Mouse (Mus musculus): ENCODE measurements around the gene Tmem51. TPM values are rescaled to one million over a fixed set of nuclear protein-coding genes. Genes with fewer than 3 reads are reported as not detected.

The Tmem51 gene
- polyA plus RNA-seq, 1 experiment = not detected

GRCm38 (mm10) chr4:142010441-142010840 lies 73.7 kb downstream of the Tmem51 start:
- no peak overlapping the region for H3K4me2 ChIP-seq (ENCODE audit: low read depth)
- H3K36me3 ChIP-seq (ENCODE audit: control insufficient read depth, insufficient read depth) = no peaks in the 10 kb centered on the region
- no peak overlapping the region for H3ac ChIP-seq (ENCODE audit: control insufficient read depth, insufficient read length)

GRCm38 (mm10) chr4:142008206-142008605 lies 75.9 kb downstream of the Tmem51 start:
- Histone ChIP-seq H3K36me3 (ENCODE audit: control insufficient read depth, insufficient read depth) (no peaks in the 10 kb centered on the region), H3K79me2 (ENCODE audit: control insufficient read depth, insufficient read depth) (no peaks in the 10 kb centered on the region), H3K4me2 (ENCODE audit: low read depth) (no peak overlapping the region), H3ac (ENCODE audit: control insufficient read depth, insufficient read length) (no peak overlapping the region), H3K27me3 (ENCODE audit: control insufficient read depth, insufficient read depth, insufficient read length) (peaks cover 1% of the 10 kb centered on the region), H3K4me3 (no peak overlapping the region)
- TF ChIP-seq POLR2A (IDR thresholded peaks at IDR 0.05; ENCODE audit: insufficient read length, low read depth) (no peak), SRF (IDR thresholded peaks at IDR 0.05; ENCODE audit: control insufficient read depth, insufficient read length, low read depth) (no peak), POLR2AphosphoS2 (IDR thresholded peaks at IDR 0.05; ENCODE audit: insufficient read length, low read depth) (no peak), TCF3 (IDR thresholded peaks at IDR 0.05; ENCODE audit: insufficient read length, low read depth) (no peak), CEBPB (IDR thresholded peaks at IDR 0.05; ENCODE audit: insufficient read depth, poor library complexity, severe bottlenecking) (no peak), TCF12 (IDR thresholded peaks at IDR 0.05; ENCODE audit: insufficient read depth, poor library complexity, severe bottlenecking) (no peak), USF1 (IDR thresholded peaks at IDR 0.05; ENCODE audit: low read depth) (no peak), MYOG (IDR thresholded peaks at IDR 0.05; ENCODE audit: control insufficient read depth in 1 of 3, insufficient read depth in 1 of 3, insufficient read length in 2 of 3, low read depth in 2 of 3) (no peak)

More at GRCm38 (mm10) chr4:142010441-142010840, 73.7 kb downstream of the Tmem51 start:
- Histone ChIP-seq H3K79me2 (ENCODE audit: control insufficient read depth, insufficient read depth) (no peaks in the 10 kb centered on the region), H3K27me3 (ENCODE audit: control insufficient read depth, insufficient read depth, insufficient read length) (peaks cover 7% of the 10 kb centered on the region), H3K4me3 (no peak overlapping the region)
- TF ChIP-seq MAX (IDR thresholded peaks at IDR 0.05; ENCODE audit: low read depth) = no peak
- no peak for TF ChIP-seq USF1 (IDR thresholded peaks at IDR 0.05; ENCODE audit: low read depth)
- TF ChIP-seq E2F4 (IDR thresholded peaks at IDR 0.05; ENCODE audit: insufficient read depth) = no peak
- no peak for TF ChIP-seq CEBPB (IDR thresholded peaks at IDR 0.05; ENCODE audit: insufficient read depth, poor library complexity, severe bottlenecking)
- no peak for TF ChIP-seq POLR2A (IDR thresholded peaks at IDR 0.05; ENCODE audit: insufficient read length, low read depth)
- no peak for TF ChIP-seq MYOD1 (IDR thresholded peaks at IDR 0.05; ENCODE audit: control insufficient read depth in 1 of 3, insufficient read length in 2 of 3, low read depth in 2 of 3)
- TF ChIP-seq TCF3 (IDR thresholded peaks at IDR 0.05; ENCODE audit: insufficient read length, low read depth) = no peak
- no peak for TF ChIP-seq SRF (IDR thresholded peaks at IDR 0.05; ENCODE audit: control insufficient read depth, insufficient read length, low read depth)
- no peak for TF ChIP-seq TCF12 (IDR thresholded peaks at IDR 0.05; ENCODE audit: insufficient read depth, poor library complexity, severe bottlenecking)
- TF ChIP-seq POLR2AphosphoS2 (IDR thresholded peaks at IDR 0.05; ENCODE audit: insufficient read length, low read depth) = no peak
- no peak for TF ChIP-seq MYOG (IDR thresholded peaks at IDR 0.05; ENCODE audit: control insufficient read depth in 1 of 3, insufficient read depth in 1 of 3, insufficient read length in 2 of 3, low read depth in 2 of 3)
- no peak for TF ChIP-seq REST (IDR thresholded peaks at IDR 0.05; ENCODE audit: insufficient read depth, insufficient read length)

GRCm38 (mm10) chr4:142000581-142000980 lies 83.5 kb downstream of the Tmem51 start:
- Histone ChIP-seq H3K27me3 (ENCODE audit: control insufficient read depth, insufficient read depth, insufficient read length) (peaks cover 4% of the 10 kb centered on the region), H3K4me2 (ENCODE audit: low read depth) (no peak overlapping the region), H3K36me3 (ENCODE audit: control insufficient read depth, insufficient read depth) (no peaks in the 10 kb centered on the region), H3K4me3 (no peak overlapping the region), H3ac (ENCODE audit: control insufficient read depth, insufficient read length) (no peak overlapping the region), H3K79me2 (ENCODE audit: control insufficient read depth, insufficient read depth) (no peaks in the 10 kb centered on the region)
- no peak for TF ChIP-seq POLR2AphosphoS2 (IDR thresholded peaks at IDR 0.05; ENCODE audit: insufficient read length, low read depth)
- no peak for TF ChIP-seq CEBPB (IDR thresholded peaks at IDR 0.05; ENCODE audit: insufficient read depth, poor library complexity, severe bottlenecking)
- TF ChIP-seq MAX (IDR thresholded peaks at IDR 0.05; ENCODE audit: low read depth) = no peak
- TF ChIP-seq SRF (IDR thresholded peaks at IDR 0.05; ENCODE audit: control insufficient read depth, insufficient read length, low read depth) = no peak
- TF ChIP-seq REST (IDR thresholded peaks at IDR 0.05; ENCODE audit: insufficient read depth, insufficient read length) = no peak
- no peak for TF ChIP-seq MYOG (IDR thresholded peaks at IDR 0.05; ENCODE audit: control insufficient read depth in 1 of 3, insufficient read depth in 1 of 3, insufficient read length in 2 of 3, low read depth in 2 of 3)
- no peak for TF ChIP-seq TCF3 (IDR thresholded peaks at IDR 0.05; ENCODE audit: insufficient read length, low read depth)
- TF ChIP-seq POLR2A (IDR thresholded peaks at IDR 0.05; ENCODE audit: insufficient read length, low read depth) = no peak
- no peak for TF ChIP-seq E2F4 (IDR thresholded peaks at IDR 0.05; ENCODE audit: insufficient read depth)
- no peak for TF ChIP-seq MYOD1 (IDR thresholded peaks at IDR 0.05; ENCODE audit: control insufficient read depth in 1 of 3, insufficient read length in 2 of 3, low read depth in 2 of 3)
- no peak for TF ChIP-seq TCF12 (IDR thresholded peaks at IDR 0.05; ENCODE audit: insufficient read depth, poor library complexity, severe bottlenecking)
- TF ChIP-seq USF1 (IDR thresholded peaks at IDR 0.05; ENCODE audit: low read depth) = no peak

GRCm38 (mm10) chr4:141999494-142000074 lies 84.5 kb downstream of the Tmem51 start:
- Histone ChIP-seq H3K36me3 (ENCODE audit: control insufficient read depth, insufficient read depth) (no peaks in the 10 kb centered on the region), H3K4me2 (ENCODE audit: low read depth) (no peak overlapping the region), H3K4me3 (no peak overlapping the region), H3K79me2 (ENCODE audit: control insufficient read depth, insufficient read depth) (no peaks in the 10 kb centered on the region), H3ac (ENCODE audit: control insufficient read depth, insufficient read length) (no peak overlapping the region), H3K27me3 (ENCODE audit: control insufficient read depth, insufficient read depth, insufficient read length) (peaks cover 4% of the 10 kb centered on the region)
- TF ChIP-seq MYOG (IDR thresholded peaks at IDR 0.05; ENCODE audit: control insufficient read depth in 1 of 3, insufficient read depth in 1 of 3, insufficient read length in 2 of 3, low read depth in 2 of 3) (no peak), E2F4 (IDR thresholded peaks at IDR 0.05; ENCODE audit: insufficient read depth) (no peak), USF1 (IDR thresholded peaks at IDR 0.05; ENCODE audit: low read depth) (no peak), MAX (IDR thresholded peaks at IDR 0.05; ENCODE audit: low read depth) (no peak)

GRCm38 (mm10) chr4:141998282-141998821 lies 85.8 kb downstream of the Tmem51 start:
- Histone ChIP-seq H3K27me3 (ENCODE audit: control insufficient read depth, insufficient read depth, insufficient read length) (peaks cover 4% of the 10 kb centered on the region), H3ac (ENCODE audit: control insufficient read depth, insufficient read length) (no peak overlapping the region), H3K79me2 (ENCODE audit: control insufficient read depth, insufficient read depth) (no peaks in the 10 kb centered on the region), H3K4me3 (no peak overlapping the region), H3K36me3 (ENCODE audit: control insufficient read depth, insufficient read depth) (no peaks in the 10 kb centered on the region), H3K4me2 (ENCODE audit: low read depth) (no peak overlapping the region)
- TF ChIP-seq SRF (IDR thresholded peaks at IDR 0.05; ENCODE audit: control insufficient read depth, insufficient read length, low read depth) (no peak), CEBPB (IDR thresholded peaks at IDR 0.05; ENCODE audit: insufficient read depth, poor library complexity, severe bottlenecking) (no peak), MAX (IDR thresholded peaks at IDR 0.05; ENCODE audit: low read depth) (no peak), TCF3 (IDR thresholded peaks at IDR 0.05; ENCODE audit: insufficient read length, low read depth) (no peak), MYOD1 (IDR thresholded peaks at IDR 0.05; ENCODE audit: control insufficient read depth in 1 of 3, insufficient read length in 2 of 3, low read depth in 2 of 3) (no peak), POLR2A (IDR thresholded peaks at IDR 0.05; ENCODE audit: insufficient read length, low read depth) (no peak), REST (IDR thresholded peaks at IDR 0.05; ENCODE audit: insufficient read depth, insufficient read length) (no peak), USF1 (IDR thresholded peaks at IDR 0.05; ENCODE audit: low read depth) (no peak), MYOG (IDR thresholded peaks at IDR 0.05; ENCODE audit: control insufficient read depth in 1 of 3, insufficient read depth in 1 of 3, insufficient read length in 2 of 3, low read depth in 2 of 3) (no peak), E2F4 (IDR thresholded peaks at IDR 0.05; ENCODE audit: insufficient read depth) (no peak), TCF12 (IDR thresholded peaks at IDR 0.05; ENCODE audit: insufficient read depth, poor library complexity, severe bottlenecking) (no peak), POLR2AphosphoS2 (IDR thresholded peaks at IDR 0.05; ENCODE audit: insufficient read length, low read depth) (no peak)

All from myocyte (in vitro differentiated cells).